Mouse (Mus musculus): ENCODE measurements around the gene E2f8. TPM values are rescaled to one million over a fixed set of nuclear protein-coding genes. Genes with fewer than 3 reads are reported as not detected.

E2f8 gene
- total and polyA plus RNA-seq, 3 experiments = 2.6 to 17.1 (median 3.8) TPM

GRCm38 (mm10) chr7:48845213-48845973 is 36.0 kb downstream of the E2f8 start:
- H3K9ac ChIP-seq (ENCODE audit: insufficient read depth, low read depth) = no peak overlapping the region
- in situ Hi-C loops (cut with MboI; ENCODE audit: low pct_ligation_motif_present, low pct_unique_long_range_greater_than_20kb, low sequenced_read_pairs) = no loop called here
- H3K4me2 ChIP-seq (ENCODE audit: insufficient read depth, low read depth, poor library complexity, severe bottlenecking) = no peak overlapping the region
- H3K27ac ChIP-seq (ENCODE audit: insufficient read depth, low read depth) = no peak overlapping the region
- dilution Hi-C loops (cut with MboI; ENCODE audit: extremely low pct_ligation_motif_present, extremely low pct_unique_long_range_greater_than_20kb, low sequenced_read_pairs) = no loop called here
- H3K9me3 ChIP-seq (replicated peaks; ENCODE audit: low read length) = no peaks in the 10 kb centered on the region
- H3K4me3 ChIP-seq (replicated peaks in 1 of 3; ENCODE audit: low read depth in 2 of 3, low read length in 2 of 3, poor library complexity in 1 of 3) = no peak overlapping the region
- H3K4me1 ChIP-seq (ENCODE audit: control insufficient read depth in 1 of 2, insufficient read depth in 2 of 2) = no peaks in the 10 kb centered on the region
- H3K36me3 ChIP-seq (replicated peaks in 1 of 2; ENCODE audit: control insufficient read depth in 1 of 2, insufficient read depth in 1 of 2, low read length in 1 of 2) = no peaks in the 10 kb centered on the region
- no peak for DNase-seq (ENCODE audit: extremely low read depth)
- peaks cover 2% of the 10 kb centered on the region for H3K27me3 ChIP-seq (replicated peaks)
- no peaks in the 10 kb centered on the region for H3K79me2 ChIP-seq (replicated peaks; ENCODE audit: control insufficient read depth, extremely low read depth, insufficient read depth, poor library complexity, severe bottlenecking)
- TF ChIP-seq JUN (IDR thresholded peaks at IDR 0.05; ENCODE audit: insufficient read depth, low read depth, low read length) (no peak), ZC3H11A (IDR thresholded peaks at IDR 0.05; ENCODE audit: low read depth, low read length) (no peak), E2F4 (IDR thresholded peaks at IDR 0.05; ENCODE audit: insufficient replicate concordance, low read depth, low read length) (no peak), UBTF (IDR thresholded peaks at IDR 0.05; ENCODE audit: low read depth, low read length) (no peak), JUND (conservative IDR thresholded peaks at IDR 0.05; ENCODE audit: low read depth, low read length) (no peak), ETS1 (conservative IDR thresholded peaks at IDR 0.05; ENCODE audit: low read depth, low read length) (no peak), RCOR1 (conservative IDR thresholded peaks at IDR 0.05; ENCODE audit: low read depth, low read length) (no peak), MYC (IDR thresholded peaks at IDR 0.05; ENCODE audit: low read depth, low read length) (no peak), KAT2A (IDR thresholded peaks at IDR 0.05; ENCODE audit: insufficient replicate concordance, low read length) (no peak), ELF1 (IDR thresholded peaks at IDR 0.05; ENCODE audit: low read depth, low read length) (no peak), MAFK (IDR thresholded peaks at IDR 0.05; ENCODE audit: insufficient replicate concordance, low read length) (no peak), EP300 (IDR thresholded peaks at IDR 0.05; ENCODE audit: low read length) (no peak), HCFC1 (IDR thresholded peaks at IDR 0.05; ENCODE audit: low read depth, low read length) (no peak), ZMIZ1 (IDR thresholded peaks at IDR 0.05; ENCODE audit: low read depth, low read length) (no peak), MAZ (IDR thresholded peaks at IDR 0.05; ENCODE audit: low read depth, low read length) (no peak), PAX5 (IDR thresholded peaks at IDR 0.05; ENCODE audit: low read length) (no peak), ZNF384 (IDR thresholded peaks at IDR 0.05; ENCODE audit: low read depth, low read length) (no peak)

GRCm38 (mm10) chr7:48843541-48843940 is 37.9 kb downstream of the E2f8 start:
- TF ChIP-seq TBP (conservative IDR thresholded peaks at IDR 0.05; ENCODE audit: low read depth, low read length) (no peak), MAZ (IDR thresholded peaks at IDR 0.05; ENCODE audit: low read depth, low read length) (no peak), USF2 (conservative IDR thresholded peaks at IDR 0.05; ENCODE audit: low read depth, low read length) (no peak), MEF2A (IDR thresholded peaks at IDR 0.05; ENCODE audit: borderline replicate concordance, low read depth, low read length) (no peak), HCFC1 (IDR thresholded peaks at IDR 0.05; ENCODE audit: low read depth, low read length) (no peak), JUND (conservative IDR thresholded peaks at IDR 0.05; ENCODE audit: low read depth, low read length) (no peak), ZKSCAN1 (IDR thresholded peaks at IDR 0.05; ENCODE audit: borderline replicate concordance, low read depth, low read length) (no peak), E2F4 (IDR thresholded peaks at IDR 0.05; ENCODE audit: insufficient replicate concordance, low read depth, low read length) (no peak), MXI1 (IDR thresholded peaks at IDR 0.05; ENCODE audit: low read depth, low read length) (no peak), NELFE (IDR thresholded peaks at IDR 0.05; ENCODE audit: low read depth, low read length) (no peak), POLR2A (IDR thresholded peaks at IDR 0.05; ENCODE audit: low read depth, low read length) (no peak), GABPA (IDR thresholded peaks at IDR 0.05; ENCODE audit: insufficient replicate concordance, low read depth, low read length) (no peak), ELF1 (IDR thresholded peaks at IDR 0.05; ENCODE audit: low read depth, low read length) (no peak), ETS1 (conservative IDR thresholded peaks at IDR 0.05; ENCODE audit: low read depth, low read length) (no peak), IRF4 (IDR thresholded peaks at IDR 0.05; ENCODE audit: low read depth, low read length) (no peak), USF1 (IDR thresholded peaks at IDR 0.05; ENCODE audit: low read depth, low read length) (no peak), POLR2AphosphoS2 (IDR thresholded peaks at IDR 0.05; ENCODE audit: low read depth, low read length) (no peak), EP300 (IDR thresholded peaks at IDR 0.05; ENCODE audit: low read length) (no peak)
- dilution Hi-C loops (cut with MboI; ENCODE audit: extremely low pct_ligation_motif_present, extremely low pct_unique_long_range_greater_than_20kb, low sequenced_read_pairs) (no loop called here), in situ Hi-C loops (cut with MboI; ENCODE audit: low pct_ligation_motif_present, low pct_unique_long_range_greater_than_20kb, low sequenced_read_pairs) (no loop called here)
- no peaks in the 10 kb centered on the region for H3K36me3 ChIP-seq (replicated peaks in 1 of 2; ENCODE audit: control insufficient read depth in 1 of 2, insufficient read depth in 1 of 2, low read length in 1 of 2)
- no peaks in the 10 kb centered on the region for H3K4me1 ChIP-seq (ENCODE audit: control insufficient read depth in 1 of 2, insufficient read depth in 2 of 2)
- H3K4me2 ChIP-seq (ENCODE audit: insufficient read depth, low read depth, poor library complexity, severe bottlenecking) = no peak overlapping the region
- no peak overlapping the region for H3K27ac ChIP-seq (ENCODE audit: insufficient read depth, low read depth)
- no peak for DNase-seq (ENCODE audit: extremely low read depth)
- no peaks in the 10 kb centered on the region for H3K79me2 ChIP-seq (replicated peaks; ENCODE audit: control insufficient read depth, extremely low read depth, insufficient read depth, poor library complexity, severe bottlenecking)
- no peaks in the 10 kb centered on the region for H3K27me3 ChIP-seq (replicated peaks)
- no peaks in the 10 kb centered on the region for H3K9me3 ChIP-seq (replicated peaks; ENCODE audit: low read length)
- H3K4me3 ChIP-seq (replicated peaks in 1 of 3; ENCODE audit: low read depth in 2 of 3, low read length in 2 of 3, poor library complexity in 1 of 3) = no peak overlapping the region
- no peak overlapping the region for H3K9ac ChIP-seq (ENCODE audit: insufficient read depth, low read depth)

All from CH12.LX (cell line).